Mouse (Mus musculus) layer of hippocampus, postnatal 25 days (tissue): ENCODE results near the gene Unc119. TPM values are rescaled to one million over a fixed set of nuclear protein-coding genes. Genes with fewer than 3 reads are reported as not detected.

Experiments used
- DNase-seq, 2 experiments: peaks; one replicate each; pipeline ENCODE4 v3.0.0; 2022; ENCODE audit warnings: mixed read lengths in 2 of 2, low spot score in 1 of 2; ENCODE audit errors: extremely low spot score in 1 of 2
- total RNA-seq, 2 experiments: library from RNA; stranded (reverse); gene quantifications; 2 replicates each; pipeline ENCODE4 v1.2.3; 2021

The Unc119 gene
- total RNA-seq, 2 experiments from 2014 or later = 29.6 to 32.5 TPM

DNA sequence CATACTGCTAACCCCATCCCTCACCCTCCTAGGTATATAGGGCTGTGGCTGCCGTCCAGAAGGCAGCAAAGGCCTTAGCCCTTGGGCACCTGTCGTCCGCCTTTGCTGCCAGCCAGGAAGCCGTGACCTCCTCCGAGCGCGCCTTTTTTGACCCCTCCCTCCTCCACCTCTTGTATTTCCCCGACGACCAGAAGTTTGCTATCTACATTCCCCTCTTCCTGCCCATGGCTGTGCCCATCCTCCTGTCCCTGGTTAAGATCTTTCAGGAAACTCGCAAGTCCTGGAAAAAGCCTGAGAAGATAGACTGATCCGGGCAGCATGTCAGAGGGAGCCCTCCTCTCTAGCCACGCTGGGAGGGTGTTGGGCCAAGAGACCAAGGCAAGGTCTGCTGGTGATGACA, 1.6 kb upstream of the Unc119 start:
- no peak for DNase-seq

DNA sequence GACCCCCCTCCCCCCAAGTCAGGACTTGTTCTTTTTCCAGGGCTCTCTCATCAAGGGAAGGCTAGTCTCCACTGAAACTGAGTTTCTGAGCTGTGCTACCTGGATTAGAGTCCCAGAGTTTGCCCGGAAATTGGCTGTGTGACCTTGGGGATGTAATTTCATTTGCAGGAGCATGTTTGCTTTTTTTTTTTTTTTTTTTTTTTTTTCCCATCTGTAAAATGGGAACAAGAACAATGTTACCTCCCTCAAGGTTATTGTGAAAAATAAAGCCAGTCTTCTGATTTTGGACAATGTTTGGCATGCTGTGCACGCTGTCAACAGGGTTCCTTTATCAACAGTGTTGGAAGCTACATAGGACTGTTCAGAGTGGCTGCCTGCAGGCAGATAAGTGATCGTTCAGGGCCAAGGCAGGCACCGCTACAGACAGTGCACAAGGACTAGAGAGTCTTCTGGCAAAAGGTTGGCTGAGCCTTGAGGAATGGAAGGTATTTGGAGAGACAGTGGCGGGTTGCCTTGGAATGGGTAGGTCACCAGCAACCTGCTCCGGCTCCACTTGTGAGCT, 1.1 kb downstream of the Unc119 start:
- DNase-seq = no peak

DNA sequence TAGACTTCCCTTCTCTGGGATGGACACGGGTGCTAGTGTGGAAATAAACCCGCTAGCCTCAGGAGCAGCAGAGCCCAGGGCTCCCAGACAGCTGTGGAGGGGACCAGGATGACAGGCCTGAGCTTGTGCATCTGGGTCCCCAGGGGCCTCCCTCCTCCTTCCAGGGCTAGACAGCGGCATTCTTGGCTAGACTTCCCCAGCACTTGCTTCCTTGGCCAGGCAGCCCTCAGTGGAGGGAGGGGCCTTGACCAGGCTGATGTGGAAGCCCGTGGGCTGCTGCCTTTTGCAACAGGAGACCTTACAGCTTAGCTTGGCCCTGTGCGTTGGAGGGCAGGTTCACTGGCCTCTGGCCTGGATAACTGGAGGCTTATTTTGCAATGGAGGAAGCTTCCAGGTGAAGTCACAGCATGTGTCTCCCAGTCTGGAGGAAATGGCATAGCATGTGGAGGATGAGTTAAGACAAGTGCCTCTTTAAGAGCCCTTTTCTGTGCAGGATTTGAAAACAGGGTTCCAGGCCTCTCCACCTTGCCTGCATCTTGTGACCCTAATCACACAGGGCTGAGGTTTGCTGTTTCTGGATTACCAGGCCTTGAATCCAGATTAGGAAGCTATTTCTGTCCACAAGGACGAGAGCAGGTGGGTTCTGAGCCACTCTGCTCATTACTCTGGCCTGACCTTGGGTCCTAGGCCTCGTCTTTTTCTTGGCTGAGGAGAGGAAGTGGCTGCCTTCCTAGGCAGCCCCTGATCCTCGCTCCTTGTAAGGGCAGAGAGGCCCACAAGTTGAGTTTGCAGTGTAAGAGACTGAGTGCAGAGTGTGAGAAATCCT, 1.8 kb downstream of the Unc119 start:
- DNase-seq = no peak

DNA sequence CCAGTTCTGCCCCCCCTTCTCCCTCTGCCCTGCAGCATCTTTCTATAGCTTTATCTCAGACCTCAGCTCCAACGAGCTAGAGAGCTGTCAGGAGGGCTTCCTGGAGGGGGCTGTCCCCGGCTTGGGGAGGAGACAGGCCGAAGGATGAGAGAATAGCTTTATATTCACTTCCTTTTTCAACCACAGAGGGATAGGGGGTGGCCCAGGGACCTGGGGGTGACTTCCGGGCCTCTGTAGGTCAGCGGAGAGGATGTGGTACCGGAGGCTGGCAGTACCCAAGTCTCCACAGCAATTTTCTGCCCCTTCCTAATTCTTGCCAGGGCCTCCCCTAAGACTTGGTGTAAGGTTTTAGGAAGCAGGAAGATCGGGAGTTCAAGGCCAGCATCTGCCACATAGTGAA, 2.5 kb downstream of the Unc119 start:
- DNase-seq = no peak

DNA sequence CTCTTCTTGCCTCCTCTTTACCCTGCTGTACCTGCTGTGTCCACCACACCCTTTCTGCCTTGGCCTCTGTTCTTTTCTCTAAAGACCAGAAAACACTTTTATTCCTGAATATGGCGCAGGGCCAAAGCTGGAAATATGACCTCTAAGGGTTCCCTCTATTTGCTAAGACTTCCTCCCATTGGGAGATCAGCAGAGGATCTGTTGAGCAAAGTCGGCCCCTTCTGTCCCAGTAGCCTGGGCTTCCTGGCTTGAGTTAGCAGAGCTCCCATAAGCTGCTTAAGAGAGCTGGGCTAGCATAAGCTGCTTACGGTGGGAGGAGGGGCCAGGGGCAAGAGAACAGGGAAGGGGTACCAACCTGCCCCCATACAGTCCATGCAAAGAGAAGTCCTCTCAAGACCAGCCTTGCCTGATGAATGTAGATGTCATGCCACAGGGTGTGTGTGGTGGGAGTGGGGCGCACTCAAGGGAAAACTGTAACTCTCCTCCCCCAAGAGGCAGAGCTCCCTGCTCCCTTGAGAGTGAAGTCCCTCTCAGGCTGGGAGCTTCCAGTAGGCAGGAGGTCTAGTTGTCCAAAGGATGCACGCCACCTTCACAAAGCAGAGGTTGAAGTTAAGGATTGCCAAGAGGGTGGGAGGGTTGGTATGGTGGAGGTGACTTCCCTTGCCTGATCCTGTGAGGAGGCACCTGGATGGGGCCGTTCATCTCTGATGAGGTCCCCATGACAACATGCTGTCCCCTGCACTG, 3.2 kb downstream of the Unc119 start:
- DNase-seq = no peak

DNA sequence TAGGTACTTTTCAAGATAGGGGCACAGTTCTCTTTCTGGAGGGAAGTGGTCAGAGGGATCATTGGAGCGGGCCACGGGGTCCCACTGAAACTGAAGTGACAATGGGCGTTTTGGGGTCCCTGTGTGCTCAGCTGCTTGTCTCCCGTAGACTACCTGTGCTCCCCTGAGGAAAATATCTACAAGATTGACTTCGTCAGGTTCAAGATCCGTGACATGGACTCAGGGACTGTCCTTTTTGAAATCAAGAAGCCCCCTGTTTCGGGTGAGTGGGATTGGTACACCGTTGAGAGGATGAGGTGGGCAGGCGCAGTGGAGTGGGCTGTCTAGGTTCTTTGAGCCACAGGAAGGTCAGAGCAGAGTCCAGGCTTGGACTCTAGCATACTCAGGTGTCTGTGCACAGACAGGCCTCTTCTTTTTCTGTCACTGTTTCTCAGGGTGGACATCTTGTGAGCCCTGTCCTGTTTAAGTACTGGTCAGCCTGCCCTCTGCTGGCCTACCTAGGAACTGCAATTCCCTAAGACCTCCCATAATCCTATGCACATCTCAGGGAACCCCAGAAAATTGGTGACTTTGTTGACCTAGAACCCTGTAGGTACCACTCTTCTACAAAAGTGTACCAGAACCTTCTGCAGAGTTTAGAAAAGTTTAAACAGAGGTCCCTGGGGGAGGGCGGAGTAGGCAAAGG, 3.9 kb downstream of the Unc119 start:
- peak; percentile 47 to 84 for DNase-seq

DNA sequence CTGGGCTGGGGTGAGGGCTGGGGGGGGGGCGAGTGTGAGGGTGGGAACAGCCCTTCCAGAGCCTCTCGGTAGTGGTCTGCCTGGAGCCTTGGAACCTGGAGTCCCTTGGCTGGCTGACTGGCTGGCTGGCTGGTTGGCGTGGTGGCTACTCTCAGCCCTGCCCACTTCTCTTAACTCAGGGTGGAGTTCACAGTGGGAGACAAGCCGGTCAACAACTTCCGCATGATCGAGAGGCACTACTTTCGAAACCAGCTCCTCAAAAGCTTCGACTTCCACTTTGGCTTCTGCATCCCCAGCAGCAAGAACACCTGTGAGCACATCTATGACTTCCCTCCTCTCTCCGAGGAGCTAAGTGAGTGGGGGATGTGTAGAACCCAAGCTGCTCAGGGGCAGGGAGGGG, 4.6 kb downstream of the Unc119 start:
- DNase-seq = no peak

DNA sequence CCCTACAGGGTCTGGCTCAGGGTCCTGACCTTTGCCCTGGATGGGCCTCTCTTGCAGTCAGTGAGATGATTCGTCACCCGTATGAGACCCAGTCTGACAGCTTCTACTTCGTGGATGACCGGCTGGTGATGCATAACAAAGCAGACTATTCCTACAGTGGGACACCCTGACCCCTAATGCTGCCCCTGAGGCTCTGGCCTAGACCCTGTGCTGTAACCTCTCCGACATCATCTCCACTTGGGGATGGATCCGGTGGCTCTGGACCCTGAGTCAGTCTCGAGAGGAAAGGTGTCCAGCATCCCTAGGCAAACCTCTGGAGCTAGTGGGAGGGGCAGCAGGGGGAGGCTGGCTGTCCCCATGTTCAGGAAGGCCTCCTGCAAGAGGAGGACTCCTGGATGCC, 5.2 kb downstream of the Unc119 start:
- no peak for DNase-seq

DNA sequence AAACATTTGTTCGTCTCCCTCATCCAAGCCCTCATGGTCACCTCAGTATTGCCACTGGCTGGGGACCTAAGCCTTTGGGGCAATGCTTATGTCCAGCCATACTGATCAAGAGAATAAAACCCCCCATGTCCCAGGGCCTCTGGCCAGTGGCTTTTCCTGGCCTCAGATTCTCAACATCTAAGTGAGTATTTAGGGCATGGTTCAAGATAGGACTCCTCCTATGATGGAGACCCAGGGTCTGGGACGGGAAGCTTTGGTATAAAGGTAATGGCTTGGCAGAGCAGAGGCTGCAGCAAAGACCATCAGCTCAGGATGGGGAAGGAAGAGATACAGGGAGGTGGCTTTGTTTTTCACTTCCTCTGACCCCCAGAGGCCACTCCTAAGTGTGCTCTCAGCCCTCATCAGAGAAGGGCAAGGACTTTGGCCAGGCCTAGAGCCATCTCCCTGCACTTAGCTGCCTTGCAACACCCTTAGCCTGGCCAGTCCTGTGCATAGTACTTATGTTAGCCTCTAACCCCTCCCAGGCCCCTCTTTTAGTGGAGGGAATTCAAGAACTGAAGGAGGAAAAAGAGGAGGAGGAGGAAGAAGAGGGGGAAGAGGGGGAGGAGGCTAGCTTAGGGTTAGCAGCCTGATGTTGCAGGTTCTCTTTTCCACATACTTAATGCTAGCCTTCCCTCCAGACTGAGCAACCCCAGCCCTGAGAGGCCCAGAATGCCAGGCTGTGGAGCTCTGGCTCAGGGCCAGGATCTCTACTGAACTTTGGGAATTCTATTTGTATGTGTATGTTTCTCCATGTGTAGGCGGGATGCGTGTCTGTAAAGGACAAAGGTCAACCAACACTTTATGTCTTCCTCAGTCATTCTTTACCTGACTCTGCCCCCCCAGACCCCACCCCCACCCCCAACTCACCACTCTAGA, 6.4 kb downstream of the Unc119 start:
- DNase-seq = no peak

DNA sequence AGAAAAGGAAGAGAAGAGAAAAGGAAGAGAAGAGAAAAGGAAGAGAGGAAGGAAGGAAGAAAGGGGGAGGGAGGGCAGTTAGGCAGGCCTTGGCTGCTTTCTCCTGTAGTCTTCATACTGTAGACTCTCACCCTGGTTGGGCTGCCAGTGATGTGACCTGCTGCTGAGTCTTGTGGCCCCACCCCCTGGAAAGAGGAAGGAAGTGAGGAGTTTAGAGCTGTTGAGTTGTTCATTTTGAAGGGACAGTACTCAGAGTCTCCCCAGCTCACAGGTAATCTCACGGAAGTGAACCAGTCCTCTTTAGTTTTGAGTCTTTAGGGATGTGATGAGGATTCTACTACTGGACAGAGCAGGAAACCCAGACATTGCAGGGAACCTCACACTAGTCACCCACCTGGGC, 9.8 kb downstream of the Unc119 start:
- DNase-seq = no peak

DNA sequence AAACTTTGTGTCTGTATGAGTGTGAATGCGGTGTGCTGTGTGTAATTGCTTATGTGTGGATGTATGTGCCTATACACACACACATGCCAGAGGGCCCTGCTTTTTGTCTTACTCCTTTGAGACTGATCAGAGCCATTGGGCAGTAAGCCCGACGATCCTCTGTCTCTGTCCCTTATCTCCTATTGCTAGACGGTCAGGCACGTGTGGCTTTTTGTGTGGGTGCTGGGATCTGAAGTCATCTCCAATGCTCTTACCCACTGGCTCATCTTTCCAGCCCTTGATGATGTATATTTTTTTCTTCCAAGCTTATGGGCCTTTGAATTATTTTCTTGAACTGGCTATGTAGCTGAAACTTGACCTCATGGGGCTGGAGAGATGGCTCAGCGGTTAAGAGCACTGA, 11.6 kb downstream of the Unc119 start:
- no peak for DNase-seq

DNA sequence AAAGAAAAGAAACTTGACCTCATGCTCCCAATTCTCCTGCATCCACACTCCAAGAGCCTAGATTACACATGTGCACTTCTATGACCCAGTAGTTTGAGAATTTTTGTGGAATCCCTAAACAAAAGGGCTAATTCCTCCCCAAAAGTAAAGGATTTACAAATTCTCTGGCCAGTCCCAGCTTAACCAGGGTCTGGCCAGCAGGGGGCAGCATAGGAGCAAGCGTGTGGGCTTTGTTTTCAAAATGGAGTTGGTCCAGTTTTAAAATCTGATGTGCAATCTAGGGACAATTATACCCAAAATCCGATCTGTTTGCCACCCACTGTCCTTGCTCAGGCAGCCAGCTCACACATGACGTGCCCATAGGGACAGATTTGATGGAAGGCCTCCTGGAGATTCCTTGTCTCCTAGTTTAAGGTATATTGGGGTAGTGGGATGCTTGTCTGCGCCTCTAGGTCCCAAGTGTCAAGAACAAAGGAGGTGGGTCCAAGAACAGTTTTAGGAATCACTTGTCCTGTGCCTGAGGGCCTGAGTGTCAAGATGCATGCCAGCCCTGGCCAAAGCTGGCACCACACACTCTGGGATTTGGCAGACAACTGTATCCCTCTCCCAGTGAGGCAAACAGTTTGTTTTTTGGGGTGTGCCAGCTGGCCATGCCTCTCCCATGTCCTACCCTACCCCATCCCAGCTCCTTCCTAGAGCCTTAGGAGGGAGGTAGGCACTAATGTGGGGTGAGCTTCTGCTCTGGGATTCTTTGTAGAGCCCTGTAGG, 12.4 kb downstream of the Unc119 start:
- DNase-seq = peak; percentile 67 to 92

DNA sequence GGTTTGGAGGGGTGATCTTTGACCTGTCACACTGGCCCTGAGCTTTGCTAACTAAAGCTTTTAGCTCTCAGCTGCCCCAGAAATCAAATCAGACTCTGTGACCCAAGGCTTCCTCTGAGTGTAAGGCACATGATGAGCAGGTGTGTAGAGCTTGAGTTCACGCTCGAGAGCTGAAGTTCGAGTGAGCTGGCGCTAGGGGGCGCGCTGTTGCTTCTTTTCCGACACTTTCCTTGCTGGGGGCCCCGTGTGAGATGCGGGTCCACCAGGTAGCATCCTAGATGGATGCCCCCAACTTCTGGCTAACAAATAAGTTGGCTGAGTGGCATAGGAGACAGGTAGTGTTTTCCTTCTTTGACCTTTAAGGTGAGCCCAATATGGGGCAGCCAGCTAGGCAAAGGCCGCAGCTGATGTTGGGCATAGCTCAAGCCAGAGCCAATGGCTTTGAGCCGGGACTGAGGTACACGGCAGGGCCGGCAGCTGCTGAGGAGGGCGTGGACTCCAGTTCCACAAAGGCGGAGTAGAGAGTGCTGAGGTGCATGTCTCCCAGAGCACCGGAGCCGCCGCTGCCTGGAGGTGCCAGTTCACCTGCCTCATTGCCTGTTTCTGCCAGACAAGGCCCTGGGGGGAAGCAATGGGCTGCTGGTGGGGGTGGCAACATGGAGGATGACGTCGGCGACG, 15.2 kb downstream of the Unc119 start:
- peak in 1 of 2 experiments; percentile 54 for DNase-seq

DNA sequence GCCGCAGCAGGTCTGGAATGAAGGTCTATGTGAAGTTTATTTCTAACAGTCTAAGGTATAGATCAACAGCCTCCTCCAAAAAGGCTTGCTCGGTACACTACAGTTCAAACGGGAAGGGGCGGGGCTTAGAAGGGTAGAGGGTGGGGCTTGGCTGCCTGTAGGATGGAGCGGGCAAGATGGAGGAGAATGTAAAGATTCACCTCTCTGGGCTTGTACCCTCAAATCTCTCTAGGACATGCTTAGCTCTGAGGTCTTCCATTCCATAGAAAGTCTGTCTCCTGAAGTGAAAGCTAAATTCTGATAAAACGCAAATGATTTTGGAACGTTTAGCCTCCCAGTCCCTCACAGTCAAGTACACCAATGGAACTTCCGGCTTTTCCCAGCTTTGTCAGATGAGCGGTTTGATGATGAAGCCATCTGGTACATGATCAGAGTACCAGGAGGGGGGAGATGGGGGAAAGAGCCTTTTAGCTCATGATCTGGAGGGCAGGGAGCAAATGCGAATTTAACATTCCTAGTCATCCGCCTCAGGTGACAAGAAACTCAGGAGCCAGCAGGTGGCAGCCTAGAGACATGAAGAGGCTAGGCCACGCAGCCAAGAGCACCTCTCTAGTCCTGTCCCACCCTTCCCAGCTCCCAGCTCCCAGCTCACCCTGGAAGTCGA, 17.0 kb downstream of the Unc119 start:
- peak; percentile 58 to 86 for DNase-seq

DNA sequence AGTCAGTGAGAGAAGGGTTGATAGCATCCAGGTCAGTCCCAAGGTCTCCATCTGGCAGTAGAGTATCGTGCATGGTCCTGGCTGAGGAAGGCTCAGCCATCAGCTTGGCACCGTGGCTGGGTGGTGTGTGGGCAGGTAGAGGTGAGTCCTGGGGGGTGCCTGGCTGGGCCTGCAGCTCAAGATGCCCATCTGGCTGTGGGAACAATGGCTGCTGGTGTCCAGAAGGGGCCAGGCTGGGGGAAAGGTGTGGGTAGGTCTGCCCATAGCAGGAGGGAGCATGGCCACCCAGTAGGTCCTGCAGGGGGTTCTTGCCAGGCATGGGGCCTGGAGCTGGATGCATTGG, 17.5 kb downstream of the Unc119 start:
- DNase-seq = no peak

DNA sequence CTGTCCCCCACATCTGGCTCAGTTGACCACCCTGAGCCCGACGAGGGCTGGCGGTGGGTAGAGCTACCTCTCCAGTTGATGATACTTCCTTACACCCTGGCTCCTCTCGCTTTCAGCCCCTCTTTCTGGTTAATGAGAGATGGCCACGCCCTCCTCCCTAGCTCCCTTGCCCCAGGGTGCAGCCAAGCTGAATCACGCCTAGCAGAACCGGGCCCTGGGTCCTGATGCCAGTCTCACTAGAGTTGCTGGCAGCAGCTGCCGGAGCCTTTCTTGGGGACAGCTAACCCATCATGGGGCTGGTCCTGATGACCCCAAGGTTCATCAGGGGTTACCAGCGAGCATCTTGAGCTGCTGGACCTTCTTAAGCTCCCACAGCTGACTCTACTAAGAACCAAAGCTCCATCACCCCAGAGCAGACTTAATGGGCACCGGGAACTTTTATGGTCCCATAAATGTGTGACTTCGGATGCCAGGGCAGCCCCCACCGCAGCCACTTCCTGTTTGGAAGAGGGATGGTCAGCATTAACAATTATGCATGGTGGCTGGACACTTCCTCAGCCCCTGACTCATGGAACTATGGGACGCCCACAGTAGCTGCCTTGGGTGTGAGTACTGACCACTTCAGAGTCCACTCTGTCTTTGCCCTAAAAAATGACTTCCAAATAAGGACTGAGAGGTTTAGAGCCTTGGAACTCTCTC, 20.2 kb downstream of the Unc119 start:
- no peak for DNase-seq

DNA sequence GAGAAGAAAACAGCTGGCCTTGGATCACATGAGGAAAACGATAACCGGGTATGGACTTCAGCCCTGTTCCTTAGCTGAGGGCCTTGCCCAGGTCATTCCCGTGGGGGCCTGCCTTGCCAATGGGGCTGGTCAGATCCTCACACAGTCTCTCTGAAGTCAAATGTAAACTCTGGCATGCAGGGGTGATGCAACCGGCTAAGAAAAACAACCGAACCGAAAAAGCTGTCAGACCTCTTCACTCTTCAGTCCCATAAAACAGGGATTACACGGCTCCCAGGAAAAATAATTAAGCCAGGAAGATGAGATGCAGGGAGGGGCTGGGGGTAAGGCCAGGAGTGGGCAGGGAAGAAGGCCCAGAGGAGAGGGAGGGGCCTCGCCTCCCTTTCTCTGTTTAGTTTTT, 20.8 kb downstream of the Unc119 start:
- DNase-seq = no peak
